Mouse (Mus musculus) midbrain, embryonic 11.5 days (tissue): ENCODE data around the gene Mylpf. TPM values are rescaled to one million over a fixed set of nuclear protein-coding genes. Genes with fewer than 3 reads are reported as not detected.

ENCODE experiments used
- ATAC-seq: fragments of 200-750 bp; cut with Nextera tagmentation; 2 replicates; pipeline ENCODE4 v1.8.0; 2017; ENCODE audit warnings: moderate TSS enrichment, moderate library complexity; ENCODE audit not compliant: low FRiP score
- DNase-seq: peaks from one replicate; pipeline ENCODE4 v3.0.0; 2015; ENCODE audit warnings: low spot score; ENCODE audit errors: missing footprints
- H3K27ac ChIP-seq: fragments of 300-500 bp; sonication (generic); 2 replicates; pipeline ENCODE4 v1.5.1; 2014; ENCODE audit warnings: low read depth, low read length
- H3K27me3 ChIP-seq: fragments of 300-500 bp; sonication (generic); 2 replicates; pipeline ENCODE4 v1.6.1; 2014; ENCODE audit warnings: mild to moderate bottlenecking, low read length, moderate library complexity, mixed read lengths; ENCODE audit not compliant: control insufficient read depth, insufficient read depth
- H3K36me3 ChIP-seq: fragments of 300-500 bp; sonication (generic); 2 replicates; pipeline ENCODE4 v1.6.1; 2014; ENCODE audit warnings: mild to moderate bottlenecking, low read length, moderate library complexity, mixed read lengths; ENCODE audit not compliant: control insufficient read depth, insufficient read depth
- H3K4me1 ChIP-seq: fragments of 300-500 bp; sonication (generic); 2 replicates; pipeline ENCODE4 v1.6.1; 2014; ENCODE audit warnings: low read length; ENCODE audit not compliant: control insufficient read depth, insufficient read depth
- H3K4me2 ChIP-seq: fragments of 300-500 bp; sonication (generic); 2 replicates; pipeline ENCODE4 v1.6.1; 2014; ENCODE audit warnings: mild to moderate bottlenecking, moderate library complexity
- H3K4me3 ChIP-seq: fragments of 300-500 bp; sonication (generic); 2 replicates; pipeline ENCODE4 v1.5.1; 2014; ENCODE audit warnings: low read depth, low read length
- H3K9ac ChIP-seq: fragments of 300-500 bp; sonication (generic); 2 replicates; pipeline ENCODE4 v1.6.1; 2014; ENCODE audit warnings: low read length
- H3K9me3 ChIP-seq: fragments of 300-500 bp; sonication (generic); 2 replicates; pipeline ENCODE4 v1.6.1; 2016; ENCODE audit warnings: low read length; ENCODE audit not compliant: control insufficient read depth
- WGBS: fragments of 180-500 bp; shearing (Covaris S2); extraction: QIAGEN DNeasy Blood & Tissue Kit; methylation state at CpG from one replicate; pipeline ENCODE4 v1.1.7; 2014; 5-methylcytosine and 5-hydroxymethylcytosine counted together
- polyA plus RNA-seq: library from polyadenylated mRNA; unstranded; fragments of >200 nt; fragmentation: Nextera tagmentation; extraction: Ambion mirVana; gene quantifications from 2 replicates; pipeline ENCODE4 v1.2.1, GENCODE M21; 2014

Mylpf gene
- polyA plus RNA-seq, 1 experiment from 2014 or later: 13.2 TPM

DNA sequence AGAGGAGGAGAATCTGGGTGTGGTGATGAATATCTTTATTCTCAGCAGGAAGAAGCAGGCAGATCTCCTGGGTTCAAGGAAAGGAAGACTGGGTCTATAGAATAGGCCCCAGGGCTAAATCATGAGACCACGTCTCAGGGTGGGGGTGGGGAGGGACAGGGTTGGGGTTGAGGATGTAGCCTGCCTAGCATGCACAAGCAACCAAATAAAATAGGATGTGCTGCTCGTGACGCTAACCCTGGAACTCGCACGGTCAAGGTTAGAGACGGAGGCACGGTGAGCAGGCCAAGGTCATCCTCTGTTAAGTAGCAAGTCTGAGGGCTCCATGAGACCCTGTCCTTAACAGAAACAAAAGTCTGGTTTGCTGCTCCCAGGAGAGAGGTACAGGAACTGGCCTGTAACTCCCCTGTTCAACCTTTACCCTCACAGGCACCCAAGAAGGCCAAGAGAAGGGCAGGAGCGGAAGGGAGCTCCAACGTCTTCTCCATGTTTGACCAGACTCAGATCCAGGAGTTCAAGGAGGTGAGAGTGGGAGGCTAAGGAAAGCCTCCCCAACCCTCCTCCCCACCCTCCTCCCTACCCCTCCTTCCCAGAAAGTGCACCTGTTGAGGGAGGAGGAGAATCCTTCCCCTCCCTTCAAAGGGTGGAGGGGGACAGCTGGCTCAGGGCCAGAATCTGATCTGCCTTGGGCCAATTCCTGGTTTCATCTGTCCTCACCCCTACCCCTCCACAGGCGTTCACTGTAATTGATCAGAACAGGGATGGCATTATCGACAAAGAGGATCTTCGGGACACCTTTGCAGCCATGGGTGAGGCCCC, 4.0 kb downstream of the Mylpf start:
- 90% methylated on average over 12 of the region's 12 CpGs for WGBS

DNA sequence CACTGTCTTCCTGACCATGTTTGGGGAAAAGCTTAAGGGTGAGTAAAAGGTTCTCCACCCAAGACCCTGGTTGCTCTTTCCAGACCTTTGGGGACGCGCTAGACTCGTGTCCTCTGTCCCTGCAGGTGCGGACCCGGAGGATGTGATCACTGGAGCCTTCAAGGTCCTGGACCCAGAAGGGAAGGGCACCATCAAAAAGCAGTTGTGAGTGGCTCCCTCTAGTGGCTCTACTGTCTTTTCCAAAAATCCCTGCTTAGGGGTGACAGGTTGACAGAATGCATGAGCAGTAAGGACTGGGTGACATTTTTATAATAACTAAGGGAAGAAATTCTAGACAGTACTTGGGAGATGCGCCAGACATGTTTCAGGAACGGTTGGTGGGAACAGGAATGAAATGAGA, 4.8 kb downstream of the Mylpf start:
- Histone ChIP-seq H3K9me3 (no peaks in the 10 kb centered on the region), H3K4me2 (no peak overlapping the region), H3K27ac (no peak overlapping the region), H3K36me3 (no peaks in the 10 kb centered on the region), H3K4me3 (no peak overlapping the region), H3K4me1 (peaks cover 4% of the 10 kb centered on the region; the same call in 1 of the 2 replicates), H3K27me3 (peaks cover 14% of the 10 kb centered on the region; the same call in 1 of the 2 replicates), H3K9ac (no peak overlapping the region)
- ATAC-seq (no peak), DNase-seq (no peak)
- 34% methylated on average over 7 of the region's 7 CpGs for WGBS

More for the DNA sequence above, 4.0 kb downstream of the Mylpf start:
- Histone ChIP-seq H3K4me3 (no peak overlapping the region), H3K9ac (no peak overlapping the region), H3K27me3 (peaks cover 14% of the 10 kb centered on the region; the same call in 1 of the 2 replicates), H3K9me3 (no peaks in the 10 kb centered on the region), H3K4me1 (peaks cover 4% of the 10 kb centered on the region; the same call in 1 of the 2 replicates), H3K27ac (no peak overlapping the region), H3K36me3 (no peaks in the 10 kb centered on the region), H3K4me2 (no peak overlapping the region)
- no peak for DNase-seq
- no peak for ATAC-seq

DNA sequence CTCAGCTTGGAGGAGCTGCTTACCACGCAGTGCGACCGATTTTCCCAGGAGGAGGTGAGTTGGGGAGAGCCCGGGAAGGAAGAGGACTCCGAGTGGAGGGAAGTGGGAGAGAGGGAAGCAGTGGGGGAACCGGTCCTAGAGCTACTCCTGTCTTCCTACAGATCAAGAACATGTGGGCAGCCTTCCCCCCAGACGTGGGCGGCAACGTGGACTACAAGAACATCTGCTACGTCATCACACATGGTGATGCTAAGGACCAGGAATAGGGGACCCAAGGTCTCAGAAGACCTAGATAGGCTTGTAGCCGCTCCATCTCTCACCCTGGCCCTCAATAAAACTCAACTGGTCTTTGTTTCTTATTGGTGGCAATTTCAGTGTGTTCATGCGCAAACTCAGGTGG, 5.2 kb downstream of the Mylpf start:
- no peaks in the 10 kb centered on the region for H3K9me3 ChIP-seq
- H3K9ac ChIP-seq: no peak overlapping the region
- H3K27ac ChIP-seq: no peak overlapping the region
- H3K27me3 ChIP-seq: peaks cover 14% of the 10 kb centered on the region; the same call in 1 of the 2 replicates
- DNase-seq (no peak), ATAC-seq (no peak)
- WGBS: 46% methylated on average over 12 of the region's 12 CpGs
- no peaks in the 10 kb centered on the region for H3K36me3 ChIP-seq
- H3K4me2 ChIP-seq: no peak overlapping the region
- peaks cover 4% of the 10 kb centered on the region; the same call in 1 of the 2 replicates for H3K4me1 ChIP-seq
- H3K4me3 ChIP-seq: no peak overlapping the region

DNA sequence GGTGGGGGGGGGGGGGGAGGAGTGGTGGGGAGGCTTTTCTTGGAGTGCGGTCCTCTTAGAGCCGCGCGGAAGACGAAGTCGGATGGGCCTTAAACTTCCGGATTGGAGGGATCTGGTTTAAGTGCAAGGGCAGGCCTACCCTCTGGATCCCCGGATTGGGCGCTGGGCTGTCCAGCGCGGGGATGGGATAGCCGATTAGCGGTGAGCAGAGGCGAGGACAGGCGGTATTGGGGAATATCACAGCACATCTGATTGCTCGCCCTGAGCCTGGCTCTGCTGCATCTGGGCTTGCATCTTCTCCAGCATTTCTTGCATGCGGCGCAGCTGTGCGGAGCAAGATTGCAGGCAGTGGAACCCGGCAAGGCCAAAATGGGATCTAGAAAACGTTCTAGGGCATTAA, 5.8 kb downstream of the Mylpf start:
- 37% methylated on average over 21 of the region's 21 CpGs for WGBS
- no peak for DNase-seq
- Histone ChIP-seq H3K4me2 (peak overlapping the region; percentile 26), H3K9ac (0 out of 2 replicates have a peak overlapping the region, but pooled peaks have one; percentile 11), H3K4me3 (no peak overlapping the region), H3K9me3 (no peaks in the 10 kb centered on the region), H3K4me1 (peaks cover 4% of the 10 kb centered on the region; the same call in 1 of the 2 replicates), H3K27me3 (peaks cover 14% of the 10 kb centered on the region; the same call in 1 of the 2 replicates), H3K36me3 (no peaks in the 10 kb centered on the region), H3K27ac (no peak overlapping the region)
- no peak for ATAC-seq

DNA sequence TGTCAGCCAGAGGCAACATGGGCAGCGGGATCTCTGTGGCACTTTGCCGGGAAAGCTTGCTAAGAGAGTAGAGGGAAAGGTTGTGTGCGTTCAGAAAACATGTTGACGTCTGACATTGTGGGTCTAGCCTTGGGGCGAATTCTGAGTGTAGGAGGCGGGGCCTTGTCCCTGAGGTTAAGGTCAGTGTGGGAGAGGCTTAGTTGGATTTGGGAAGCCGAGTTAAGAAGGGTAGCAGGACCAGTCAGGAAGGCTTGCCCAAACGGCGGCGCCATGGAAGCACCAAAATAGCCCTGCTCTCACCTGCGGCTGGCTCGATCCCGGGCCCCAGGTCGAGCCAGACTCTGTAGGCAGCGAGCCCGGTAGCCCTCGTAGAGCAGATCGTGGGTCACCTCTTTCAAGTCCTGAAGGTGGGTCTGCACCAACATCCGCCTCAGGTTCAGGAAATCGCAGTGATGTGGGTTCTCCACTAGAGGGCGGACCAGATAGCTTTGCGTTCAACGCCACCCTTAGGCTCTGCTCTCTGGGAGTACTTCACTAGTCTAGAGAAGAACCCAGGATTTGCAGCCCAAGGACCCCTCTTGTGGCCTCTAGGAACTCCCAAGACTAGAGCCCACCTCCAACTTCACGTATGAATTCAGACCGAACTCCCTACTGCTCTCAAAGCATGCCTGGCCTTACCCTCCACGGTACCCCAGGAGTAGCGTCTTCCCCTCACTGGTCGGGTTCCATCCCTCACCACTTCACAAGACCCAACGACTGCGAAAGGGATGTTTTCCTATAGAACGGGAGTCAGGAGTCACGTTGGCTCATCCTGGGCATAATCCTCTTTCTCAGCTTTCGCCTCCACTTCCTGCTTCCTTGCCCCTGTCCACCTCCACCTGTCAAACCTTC, 6.5 kb downstream of the Mylpf start:
- Histone ChIP-seq H3K4me3 (0 out of 2 replicates have a peak overlapping the region, but pooled peaks have one; percentile 13), H3K27me3 (peaks cover 14% of the 10 kb centered on the region; the same call in 1 of the 2 replicates), H3K36me3 (no peaks in the 10 kb centered on the region), H3K9ac (peak overlapping the region; percentile 36), H3K9me3 (no peaks in the 10 kb centered on the region), H3K4me1 (peaks cover 4% of the 10 kb centered on the region; the same call in 1 of the 2 replicates), H3K4me2 (peak overlapping the region; percentile 26), H3K27ac (no peak overlapping the region)
- DNase-seq (peak; percentile 94), ATAC-seq (peak; percentile 16; the same call in 1 of the 2 replicates)
- 25% methylated on average over 33 of the region's 33 CpGs for WGBS

DNA sequence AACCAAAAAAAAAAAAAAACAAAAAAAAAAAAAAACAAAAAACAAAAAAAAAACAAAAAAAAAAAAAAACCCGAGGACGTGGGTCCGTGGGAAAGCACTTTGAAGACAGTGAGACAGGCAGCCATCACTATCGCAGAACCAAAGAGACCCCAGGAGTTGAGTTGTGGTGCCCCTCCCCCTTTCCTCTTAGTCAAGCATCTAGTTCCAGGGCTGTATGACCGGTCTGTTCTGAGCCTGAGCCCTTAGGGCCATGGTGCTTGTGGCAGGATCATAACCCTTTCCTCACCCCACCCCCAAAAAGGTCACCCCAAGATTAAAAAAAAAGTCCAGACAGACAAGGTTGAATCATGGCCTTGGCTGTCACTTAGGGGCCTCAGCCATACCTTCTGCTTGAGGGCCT, 7.6 kb downstream of the Mylpf start:
- no peak overlapping the region for H3K4me2 ChIP-seq
- ATAC-seq (no peak), DNase-seq (no peak)
- H3K4me3 ChIP-seq: no peak overlapping the region
- H3K27me3 ChIP-seq: peaks cover 14% of the 10 kb centered on the region; the same call in 1 of the 2 replicates
- H3K9ac ChIP-seq: no peak overlapping the region
- no peaks in the 10 kb centered on the region for H3K9me3 ChIP-seq
- H3K4me1 ChIP-seq: peaks cover 4% of the 10 kb centered on the region; the same call in 1 of the 2 replicates
- no peak overlapping the region for H3K27ac ChIP-seq
- H3K36me3 ChIP-seq: no peaks in the 10 kb centered on the region
- 84% methylated on average over 5 of the region's 5 CpGs for WGBS

DNA sequence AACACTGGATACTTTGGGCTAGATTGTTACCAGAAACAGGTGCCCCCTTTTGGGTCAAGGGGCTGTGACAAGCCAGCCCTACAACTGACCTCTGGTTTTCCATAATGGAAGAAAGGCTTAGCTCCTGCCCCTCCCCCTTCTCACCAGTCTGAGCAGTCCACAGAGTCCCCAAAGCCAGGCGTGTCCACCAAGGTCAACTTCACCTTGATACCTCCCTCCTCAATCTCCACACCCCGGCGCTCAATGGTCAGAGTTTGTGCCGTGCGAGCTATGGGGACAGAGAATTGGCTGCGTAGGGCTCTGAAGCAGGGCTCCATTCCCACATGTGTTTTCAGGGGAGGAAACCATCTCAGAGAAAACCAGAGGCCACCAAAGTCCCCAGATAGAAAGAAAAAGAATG, 8.8 kb downstream of the Mylpf start:
- Histone ChIP-seq H3K27ac (no peak overlapping the region), H3K4me3 (no peak overlapping the region), H3K9me3 (no peaks in the 10 kb centered on the region), H3K9ac (no peak overlapping the region), H3K4me1 (peaks cover 4% of the 10 kb centered on the region; the same call in 1 of the 2 replicates), H3K4me2 (no peak overlapping the region), H3K27me3 (peaks cover 14% of the 10 kb centered on the region; the same call in 1 of the 2 replicates), H3K36me3 (no peaks in the 10 kb centered on the region)
- no peak for DNase-seq
- WGBS: 89% methylated on average over 6 of the region's 6 CpGs
- no peak for ATAC-seq

DNA sequence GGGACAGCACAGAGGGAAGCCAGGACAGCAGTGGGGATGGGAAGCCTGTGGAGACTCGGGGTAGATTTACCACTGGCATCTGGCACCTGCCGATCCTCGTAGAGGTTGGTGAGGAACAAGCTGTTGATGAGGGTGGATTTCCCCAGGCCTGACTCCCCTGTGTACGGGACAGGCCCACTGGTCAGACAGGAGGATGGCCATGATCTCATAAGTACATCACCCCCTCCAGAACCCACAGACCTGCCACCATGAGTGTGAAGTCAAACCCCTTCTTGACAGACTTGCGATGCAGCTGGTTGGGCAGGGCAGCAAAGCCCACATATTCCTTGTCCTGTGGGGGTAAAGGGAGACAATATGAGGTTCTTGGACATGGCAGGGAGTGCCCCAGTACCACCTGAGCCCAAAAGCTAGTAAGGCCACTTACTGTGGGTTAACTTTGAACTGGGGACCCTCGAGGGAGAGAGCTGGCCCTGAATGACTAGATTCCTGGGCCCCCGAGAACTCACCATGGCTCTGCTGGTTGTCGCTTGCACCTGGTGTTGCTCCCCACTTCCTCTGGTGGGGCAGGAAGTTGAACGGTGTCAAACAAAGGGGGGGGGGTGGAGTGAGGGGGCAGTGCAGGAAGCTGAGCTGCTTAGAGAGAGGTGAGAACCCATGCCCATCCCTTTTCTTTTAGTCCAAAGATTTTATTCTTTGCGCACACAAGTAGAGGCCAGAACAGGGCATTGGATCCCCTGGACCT, 9.4 kb downstream of the Mylpf start:
- ATAC-seq: no peak
- peaks cover 14% of the 10 kb centered on the region; the same call in 1 of the 2 replicates for H3K27me3 ChIP-seq

More for the DNA sequence above, 9.4 kb downstream of the Mylpf start:
- Histone ChIP-seq H3K4me1 (peaks cover 4% of the 10 kb centered on the region; the same call in 1 of the 2 replicates), H3K4me3 (no peak overlapping the region), H3K27ac (no peak overlapping the region), H3K9me3 (no peaks in the 10 kb centered on the region), H3K9ac (no peak overlapping the region), H3K36me3 (no peaks in the 10 kb centered on the region), H3K4me2 (no peak overlapping the region)
- 84% methylated on average over 10 of the region's 10 CpGs for WGBS
- DNase-seq: peak; percentile 54
